Mouse (Mus musculus): ENCODE measurements at regions not wholly inside any gene's neighbourhood (a gene's known extent, or its start where the extent isn't known, plus 50 kb on each side); places are given as distances from the start of the nearest gene placed in this dataset.

- DNase-seq (ENCODE audit: low spot score): no peak
Observed at GRCm38 (mm10) chr9:18210721-18211120, 81.2 kb upstream of the Chordc1 start.

GRCm38 (mm10) chr9:18226644-18227043 is 65.3 kb upstream of the Chordc1 start:
- no peak for DNase-seq (ENCODE audit: low spot score)

GRCm38 (mm10) chr9:18229933-18230332 is 62.0 kb upstream of the Chordc1 start:
- peak; percentile 2 for DNase-seq (ENCODE audit: low spot score)
